Mouse (Mus musculus): Measurements from ENCODE around the gene Rhoq.

Gene Rhoq

GRCm38 (mm10) chr17:86962894-86963585, at the start of gene Rhoq:
Rhoq (plus strand) TSS chr17:86963082.
- DNase-seq (ENCODE audit: low spot score), result peak; percentile 92

- DNase-seq (ENCODE audit: low spot score), result no peak
These were observed 47.3 kb upstream of the Rhoq start for GRCm38 (mm10) chr17:86915540-86915939.

- no peak for DNase-seq (ENCODE audit: low spot score)
These were observed 45.8 kb upstream of the Rhoq start, which contains the start of gene Tmem247 for GRCm38 (mm10) chr17:86917048-86917447. Tmem247 (plus strand) TSS chr17:86917348.

GRCm38 (mm10) chr17:86918786-86919185, 44.1 kb upstream of the Rhoq start:
- no peak for DNase-seq (ENCODE audit: low spot score)

GRCm38 (mm10) chr17:86919729-86920128, 43.2 kb upstream of the Rhoq start:
- DNase-seq (ENCODE audit: low spot score), result no peak

GRCm38 (mm10) chr17:86924679-86925078, 38.2 kb upstream of the Rhoq start:
- no peak for DNase-seq (ENCODE audit: low spot score)

GRCm38 (mm10) chr17:86926836-86927235, 36.0 kb upstream of the Rhoq start:
- DNase-seq (ENCODE audit: low spot score), result no peak

GRCm38 (mm10) chr17:86929355-86929754, 33.5 kb upstream of the Rhoq start:
- no peak for DNase-seq (ENCODE audit: low spot score)

GRCm38 (mm10) chr17:86929981-86930380, 32.9 kb upstream of the Rhoq start:
- no peak for DNase-seq (ENCODE audit: low spot score)

- DNase-seq (ENCODE audit: low spot score), result no peak
These were observed 30.0 kb upstream of the Rhoq start for GRCm38 (mm10) chr17:86932896-86933295.

GRCm38 (mm10) chr17:86937064-86937463, 25.8 kb upstream of the Rhoq start:
- DNase-seq (ENCODE audit: low spot score), result no peak

GRCm38 (mm10) chr17:86937497-86938155, 25.3 kb upstream of the Rhoq start:
- DNase-seq (ENCODE audit: low spot score), result peak; percentile 76

- DNase-seq (ENCODE audit: low spot score), result no peak
These were observed 24.2 kb upstream of the Rhoq start for GRCm38 (mm10) chr17:86938683-86939082.

GRCm38 (mm10) chr17:86942112-86942511, 20.8 kb upstream of the Rhoq start:
- DNase-seq (ENCODE audit: low spot score), result no peak

GRCm38 (mm10) chr17:86943158-86943557, 19.7 kb upstream of the Rhoq start:
- DNase-seq (ENCODE audit: low spot score), result no peak

GRCm38 (mm10) chr17:86946078-86946477, 16.8 kb upstream of the Rhoq start:
- DNase-seq (ENCODE audit: low spot score), result no peak

GRCm38 (mm10) chr17:86947840-86948796, 14.8 kb upstream of the Rhoq start, which contains the start of gene Atp6v1e2:
Atp6v1e2 (minus strand) TSS chr17:86947897.
- DNase-seq (ENCODE audit: low spot score), result no peak

GRCm38 (mm10) chr17:86948801-86949200, 14.1 kb upstream of the Rhoq start:
- no peak for DNase-seq (ENCODE audit: low spot score)

GRCm38 (mm10) chr17:86957239-86957638, 5.6 kb upstream of the Rhoq start:
- no peak for DNase-seq (ENCODE audit: low spot score)

- DNase-seq (ENCODE audit: low spot score), result no peak
These were observed 4.9 kb upstream of the Rhoq start for GRCm38 (mm10) chr17:86957968-86958367.

- no peak for DNase-seq (ENCODE audit: low spot score)
These were observed 1.5 kb upstream of the Rhoq start for GRCm38 (mm10) chr17:86961301-86961841.

GRCm38 (mm10) chr17:86962297-86962893, 487 bp upstream of the Rhoq start:
- peak; percentile 84 for DNase-seq (ENCODE audit: low spot score)
